Mouse (Mus musculus) CH12F3 (cell line): ENCODE measurements around the gene Mpo.

ENCODE experiments used
- in situ Hi-C: fragments of 300-500 bp; cut with MboI; formaldehyde crosslinking; loops from 2 replicates; pipeline ENCODE4 v1.14.3; 2020; ENCODE audit warnings: low sequenced_read_pairs

The Mpo gene

GRCm38 (mm10) chr11:87757001-87757954 lies 36.1 kb upstream of the Mpo start:
- in situ Hi-C loops: loop anchor here (10.0 kb wide), 1 partner anchor 92 kb away; the partner anchor contains the start of gene Rnf43

- in situ Hi-C loops: loop anchor here (10.0 kb wide), 1 partner anchor 94 kb away; the partner anchor contains the start of gene Rnf43
These were observed 35.0 kb upstream of the Mpo start for GRCm38 (mm10) chr11:87758161-87758911.

GRCm38 (mm10) chr11:87758957-87759608 lies 34.3 kb upstream of the Mpo start:
- in situ Hi-C loops: loop anchor here (10.0 kb wide), 1 partner anchor 94 kb away; the partner anchor contains the start of gene Rnf43

GRCm38 (mm10) chr11:87759609-87760005 lies 33.8 kb upstream of the Mpo start:
- in situ Hi-C loops: loop anchor here (10.0 kb wide), 1 partner anchor 95 kb away; the partner anchor contains the start of gene Rnf43

- in situ Hi-C loops: no loop called here
These were observed 32.9 kb upstream of the Mpo start, which contains the start of gene Tspoap1 for GRCm38 (mm10) chr11:87760301-87761081. TSS of gene Tspoap1 (plus strand) at chr11:87760541.

GRCm38 (mm10) chr11:87761181-87761721 lies 32.1 kb upstream of the Mpo start:
- in situ Hi-C loops: no loop called here

GRCm38 (mm10) chr11:87761806-87762701 lies 31.3 kb upstream of the Mpo start:
- in situ Hi-C loops: no loop called here

GRCm38 (mm10) chr11:87762702-87763385 lies 30.5 kb upstream of the Mpo start:
- in situ Hi-C loops: no loop called here

GRCm38 (mm10) chr11:87763511-87763987 lies 29.8 kb upstream of the Mpo start:
- in situ Hi-C loops: no loop called here

GRCm38 (mm10) chr11:87763988-87764876 lies 29.1 kb upstream of the Mpo start:
- in situ Hi-C loops: no loop called here

- in situ Hi-C loops: no loop called here
These were observed 24.6 kb upstream of the Mpo start for GRCm38 (mm10) chr11:87768745-87769144.

- in situ Hi-C loops: no loop called here
These were observed 22.4 kb upstream of the Mpo start for GRCm38 (mm10) chr11:87770989-87771388.

GRCm38 (mm10) chr11:87772354-87772753 lies 21.0 kb upstream of the Mpo start:
- in situ Hi-C loops: no loop called here

- in situ Hi-C loops: no loop called here
These were observed 15.1 kb upstream of the Mpo start for GRCm38 (mm10) chr11:87778100-87778765.

- in situ Hi-C loops: no loop called here
These were observed 14.5 kb upstream of the Mpo start for GRCm38 (mm10) chr11:87778915-87779314.

- in situ Hi-C loops: no loop called here
These were observed 14.0 kb upstream of the Mpo start for GRCm38 (mm10) chr11:87779392-87779791.

GRCm38 (mm10) chr11:87780130-87780529 lies 13.3 kb upstream of the Mpo start:
- in situ Hi-C loops: no loop called here
